18 mouse cellular contexts compared by ENCODE assay signal in the genomic region with DNA sequence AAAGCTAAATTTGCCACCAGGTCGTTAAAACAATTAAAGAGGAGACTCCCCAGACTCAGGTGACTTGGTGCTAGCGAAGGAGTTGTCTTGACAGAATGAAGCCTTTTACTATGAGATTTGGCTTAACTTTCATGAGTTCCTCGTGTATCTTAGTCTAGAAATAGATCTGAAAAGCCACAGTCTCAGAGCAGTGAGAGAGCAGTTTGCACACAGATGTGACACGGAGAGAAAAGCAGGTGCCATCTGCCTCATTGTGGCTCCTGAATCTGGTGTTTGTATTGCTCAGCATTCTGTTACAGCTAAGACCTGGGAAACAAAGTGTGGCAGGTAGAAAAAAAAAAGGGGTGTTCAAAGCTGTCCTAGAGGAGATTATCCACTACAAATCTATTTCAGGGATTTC.
DNase-seq lines count a peak whose midpoint lies in the region; ATAC-seq and TF ChIP-seq lines count a peak whose summit lies in the region.
"Had no signal": no experiment of that assay in that cellular context is flagged by ENCODE, and none has a peak within 500 bp of the region (broad histone marks: within the 10 kb centered on the region; RNA-seq: fewer than 3 reads in every experiment).

No protein-coding gene starts in this region.

- H3K4me3 ChIP-seq in left cerebral cortex, adult 2 months, result no peak overlapping the region
- H3K4me3 ChIP-seq: embryonic facial prominence, embryonic 10.5 days; embryonic facial prominence, embryonic 12.5 days; forebrain, embryonic 13.5 days had no signal

- DNase-seq in frontal cortex, postnatal 25 days (ENCODE audit: low spot score in 2 of 2), result no peak
- peak; percentile 5 for DNase-seq in layer of hippocampus, adult 9-11 months
- no peak for DNase-seq in layer of hippocampus, postnatal 36 days
- peak; percentile 12 for DNase-seq in right cerebral cortex, adult 18-20 months
- no peak for DNase-seq in right cerebral cortex, postnatal 4 days
- DNase-seq in left cerebral cortex, adult 2 months (ENCODE audit: extremely low spot score in 1 of 2, low spot score in 2 of 2), result no peak
- DNase-seq: adrenal gland, adult 2 months; adrenal gland, postnatal 10 days; adrenal gland, postnatal 25 days; cerebellum, adult 11-12 months; cerebellum, adult 9-10 months; cerebellum, postnatal 10 days; cerebellum, postnatal 25 days had no signal

- no peak for TF ChIP-seq CTCF in left cerebral cortex, adult 2 months (IDR thresholded peaks at IDR 0.05)

- ATAC-seq in frontal cortex, adult (ENCODE audit: low TSS enrichment), result peak; percentile 67
- ATAC-seq: forebrain, embryonic 13.5 days; forebrain, embryonic 16.5 days had no signal

- intact Hi-C loops in left cerebral cortex, adult 2 months (cut with DNase I), result no loop called here

- no peak overlapping the region for H3K27ac ChIP-seq in left cerebral cortex, adult 2 months
- H3K27ac ChIP-seq: embryonic facial prominence, embryonic 10.5 days; embryonic facial prominence, embryonic 12.5 days; forebrain, embryonic 13.5 days had no signal

Comparison
In these comparisons a context has a peak if more than half of its experiments do, and no peak if none do; other contexts are left out.
1. DNase-seq: peak in layer of hippocampus, adult 9-11 months (single experiment) and right cerebral cortex, adult 18-20 months (single experiment); none in frontal cortex, postnatal 25 days (0 of 2), layer of hippocampus, postnatal 36 days (0 of 2), right cerebral cortex, postnatal 4 days (single experiment) and left cerebral cortex, adult 2 months (0 of 2).